Mouse (Mus musculus) brain, adult 2 months (tissue): ENCODE data around the gene Cs.
"Not testable (repeated sequence)": the region's sequence is repeated elsewhere in the genome, so short reads cannot be mapped to it uniquely, and the experiment has no call there.

Experiments
- DNase-seq: peaks from one replicate; pipeline ENCODE4 v3.0.0; 2011; ENCODE audit warnings: low read depth, low spot score

The Cs gene

GRCm38 (mm10) chr10:128337306-128338181, at the start of gene Cs:
Gene Cs, plus strand, starts transcription at chr10:128337734.
- DNase-seq: peak; percentile 99

GRCm38 (mm10) chr10:128290594-128290993, 46.9 kb upstream of the Cs start:
- not testable (repeated sequence) for DNase-seq

GRCm38 (mm10) chr10:128296370-128297090, 41.0 kb upstream of the Cs start:
- DNase-seq: no peak

- DNase-seq: peak; percentile 62
Observed at GRCm38 (mm10) chr10:128297221-128297620, 40.3 kb upstream of the Cs start.

GRCm38 (mm10) chr10:128297622-128298021, 39.9 kb upstream of the Cs start:
- peak; percentile 69 for DNase-seq

GRCm38 (mm10) chr10:128298243-128298642, 39.3 kb upstream of the Cs start:
- no peak for DNase-seq

GRCm38 (mm10) chr10:128298702-128299171, 38.8 kb upstream of the Cs start, which contains the start of gene Il23a:
Gene Il23a, minus strand, starts transcription at chr10:128298752.
- no peak for DNase-seq

GRCm38 (mm10) chr10:128302357-128302756, 35.2 kb upstream of the Cs start:
- DNase-seq: no peak

GRCm38 (mm10) chr10:128302785-128303125, 34.8 kb upstream of the Cs start:
- no peak for DNase-seq

- peak; percentile 100 for DNase-seq
Observed at GRCm38 (mm10) chr10:128303126-128304021, 34.2 kb upstream of the Cs start, which contains the start of gene Pan2. Gene Pan2, plus strand, starts transcription at chr10:128303335.

GRCm38 (mm10) chr10:128309654-128310053, 27.9 kb upstream of the Cs start:
- DNase-seq: no peak

- DNase-seq: peak; percentile 48
Observed at GRCm38 (mm10) chr10:128310177-128310576, 27.4 kb upstream of the Cs start.

GRCm38 (mm10) chr10:128310902-128311301, 26.6 kb upstream of the Cs start:
- no peak for DNase-seq

GRCm38 (mm10) chr10:128315578-128315977, 22.0 kb upstream of the Cs start:
- DNase-seq: no peak

- DNase-seq: no peak
Observed at GRCm38 (mm10) chr10:128321641-128322040, 15.9 kb upstream of the Cs start.

- peak; percentile 91 for DNase-seq
Observed at GRCm38 (mm10) chr10:128322141-128323108, 15.1 kb upstream of the Cs start, which contains the start of gene Cnpy2. Gene Cnpy2, plus strand, starts transcription at chr10:128322459.

- DNase-seq: no peak
Observed at GRCm38 (mm10) chr10:128323516-128323915, 14.0 kb upstream of the Cs start.

GRCm38 (mm10) chr10:128326825-128327224, 10.7 kb upstream of the Cs start:
- DNase-seq: peak; percentile 70

GRCm38 (mm10) chr10:128327610-128328009, 9.9 kb upstream of the Cs start:
- DNase-seq: no peak
